Mouse (Mus musculus) induced T-regulatory cell, adult 2 months (primary cell): ENCODE data around the gene Tmem138.

Experiments
- DNase-seq: peaks from one replicate; pipeline ENCODE4 v3.0.0-alpha.2; 2012; ENCODE audit warnings: low read depth

The Tmem138 gene

GRCm38 (mm10) chr19:10576690-10577561, at the start of gene Tmem138, which contains the start of gene Cyb561a3:
Tmem138 (minus strand) TSS chr19:10577362.
Cyb561a3 (plus strand) TSS chr19:10577172.
- DNase-seq: peak; percentile 99

GRCm38 (mm10) chr19:10608573-10609240, 31.5 kb upstream of the Tmem138 start:
- DNase-seq: no peak

DNA sequence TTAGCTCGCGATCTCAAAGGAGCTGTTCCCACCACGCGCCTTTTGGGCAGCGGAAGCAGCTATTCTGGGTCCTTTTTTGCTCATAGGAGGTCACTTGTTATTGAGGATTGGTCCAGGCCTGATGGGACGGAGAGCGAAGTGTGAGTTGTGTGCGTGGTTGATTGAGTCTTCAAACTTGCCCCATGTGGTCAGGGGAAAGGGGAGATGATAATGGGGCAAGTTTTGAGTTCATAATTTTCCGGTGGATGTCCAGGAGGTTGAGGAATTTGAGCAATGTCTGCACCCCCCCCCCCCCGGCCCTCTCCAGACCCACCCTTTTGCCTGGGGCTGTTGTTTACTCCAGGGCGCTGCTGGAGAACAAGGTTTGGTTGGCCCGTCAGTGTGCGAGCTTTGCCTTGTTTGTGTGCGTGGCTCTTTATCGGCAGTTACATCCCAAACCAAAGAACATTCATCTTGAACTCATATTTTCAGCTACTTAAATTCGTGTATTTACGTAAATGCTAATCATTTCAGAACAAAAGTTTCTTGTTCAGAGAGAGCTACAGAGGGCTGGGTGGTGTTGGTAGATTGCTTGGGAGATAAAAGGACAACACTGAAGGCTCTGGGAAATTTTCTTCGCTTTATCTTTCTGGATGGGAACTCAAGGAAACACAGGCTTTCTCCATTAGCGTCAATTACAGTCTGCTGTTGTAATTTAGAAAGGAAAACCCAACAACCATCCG, 28.9 kb upstream of the Tmem138 start:
- DNase-seq: peak; percentile 55

- peak; percentile 99 for DNase-seq
Measured at GRCm38 (mm10) chr19:10605293-10605900, 28.2 kb upstream of the Tmem138 start, which contains the start of the genes Ddb1 and Tkfc. Ddb1 (plus strand) TSS chr19:10605327. Tkfc (minus strand) TSS chr19:10605654.

DNA sequence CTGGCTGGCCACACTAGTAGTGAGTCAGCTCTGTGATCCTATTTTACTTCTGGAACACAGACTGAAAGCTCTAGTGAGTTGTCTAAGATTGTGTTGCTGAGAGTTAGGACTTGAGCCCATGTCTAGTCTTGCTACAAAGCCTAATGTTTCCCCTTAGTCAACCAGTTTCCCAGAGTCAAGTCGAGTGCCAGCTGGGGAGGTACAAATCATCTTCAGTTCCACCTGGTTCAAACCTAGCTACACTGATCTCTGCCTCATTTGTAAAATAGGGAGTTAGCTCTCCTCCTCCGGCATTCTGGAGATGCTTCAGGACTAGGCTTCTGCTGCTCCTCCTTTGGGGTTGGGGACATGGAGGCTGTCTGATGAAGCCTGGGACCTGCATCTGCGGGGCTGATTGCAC, 27.4 kb upstream of the Tmem138 start:
- DNase-seq: no peak

- peak; percentile 41 for DNase-seq
Measured at GRCm38 (mm10) chr19:10603660-10604523, 26.7 kb upstream of the Tmem138 start.

DNA sequence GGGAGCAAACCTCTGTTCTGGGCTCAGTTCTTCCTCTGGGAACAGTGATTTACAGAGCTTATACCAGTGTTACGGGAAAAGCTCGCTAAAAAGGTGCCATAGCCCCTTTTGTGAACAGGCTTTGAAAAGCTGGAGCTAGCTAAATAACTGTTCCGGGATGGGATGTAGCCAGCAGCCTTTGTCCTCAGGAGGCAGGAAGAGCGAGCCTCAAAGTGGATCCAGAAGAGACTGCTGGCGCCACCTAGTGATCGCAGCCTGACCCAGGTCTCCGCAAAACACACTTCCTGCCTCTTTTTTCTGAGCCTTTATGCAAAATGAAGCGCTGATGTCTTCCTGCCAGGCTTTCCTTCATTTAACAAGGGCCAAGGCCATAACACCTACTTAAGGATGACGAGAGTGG, 25.6 kb upstream of the Tmem138 start:
- peak; percentile 96 for DNase-seq

GRCm38 (mm10) chr19:10602247-10602769, 25.1 kb upstream of the Tmem138 start:
- DNase-seq: no peak

DNA sequence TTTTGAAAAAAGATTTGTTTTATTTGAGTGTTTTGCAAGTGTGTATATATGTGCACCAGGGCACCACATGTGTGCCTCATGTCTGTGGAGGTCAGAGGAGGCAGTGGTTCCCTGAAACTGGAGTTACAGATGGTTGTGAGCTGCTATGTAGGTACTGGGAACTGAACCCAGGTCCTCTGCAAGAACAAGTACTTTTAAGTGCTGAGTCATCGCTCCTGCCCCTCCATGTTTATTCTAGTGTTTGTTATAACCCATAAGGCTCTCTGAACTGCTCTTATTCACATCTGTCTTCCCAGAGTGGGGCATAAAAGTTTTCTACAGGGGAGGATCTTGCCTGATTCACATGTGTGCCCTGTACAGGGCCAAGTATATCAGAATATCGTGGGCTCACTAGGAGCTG, 22.5 kb upstream of the Tmem138 start:
- DNase-seq: no peak

- DNase-seq: peak; percentile 59
Measured at GRCm38 (mm10) chr19:10598188-10598587, 21.0 kb upstream of the Tmem138 start.

DNA sequence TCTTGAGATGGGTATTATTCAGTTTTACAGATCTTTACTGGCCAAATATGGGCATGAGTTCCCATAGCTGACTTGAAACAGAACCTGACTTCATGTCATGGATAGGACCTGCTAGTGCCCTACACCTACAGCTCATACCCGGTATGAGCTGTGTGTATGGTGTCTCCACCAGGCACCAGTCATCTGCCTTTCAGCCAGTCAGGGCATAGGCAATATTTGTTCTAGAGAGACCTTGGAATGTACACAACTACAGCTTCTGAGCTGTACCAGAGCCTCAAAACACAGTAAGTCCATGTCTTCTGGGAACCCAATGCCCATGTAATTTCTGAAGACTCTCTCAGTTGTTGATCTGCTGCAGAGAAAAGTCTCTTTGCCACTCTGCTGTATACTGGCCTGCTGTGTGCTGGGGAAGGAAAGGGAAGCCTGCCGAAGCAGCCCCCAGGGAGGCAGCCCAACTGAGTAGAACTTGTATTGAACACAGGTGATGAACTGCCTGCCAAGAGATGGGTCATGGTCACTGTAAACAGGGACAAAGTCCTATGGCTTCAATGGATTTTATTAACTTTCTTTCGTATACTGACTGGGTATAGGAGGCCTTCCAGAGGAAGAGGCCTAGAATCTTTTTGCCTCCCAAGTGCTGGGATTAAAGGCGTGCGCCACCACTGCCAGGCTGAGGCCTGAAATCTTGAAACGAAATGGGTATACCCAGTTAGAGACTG, 14.7 kb upstream of the Tmem138 start:
- DNase-seq: no peak

DNA sequence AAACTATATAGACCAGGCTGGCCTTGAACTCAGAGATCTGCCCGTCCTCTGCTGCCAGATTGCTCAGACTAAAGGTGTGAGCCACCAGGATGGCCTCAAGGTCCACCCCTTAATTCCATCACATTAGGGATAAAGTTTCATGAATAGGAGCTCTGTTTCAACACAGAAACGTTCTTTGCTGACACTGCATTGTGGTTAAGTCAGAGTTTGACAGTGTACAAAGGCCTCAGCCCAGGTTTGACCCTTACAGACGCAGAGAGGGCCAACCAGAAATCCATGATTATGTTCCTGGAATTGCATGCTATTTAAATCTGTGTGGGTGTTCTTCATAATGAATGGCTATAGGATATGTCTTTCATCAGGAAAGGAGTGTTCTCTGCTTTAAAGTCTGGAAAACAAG, 13.1 kb upstream of the Tmem138 start:
- no peak for DNase-seq

DNA sequence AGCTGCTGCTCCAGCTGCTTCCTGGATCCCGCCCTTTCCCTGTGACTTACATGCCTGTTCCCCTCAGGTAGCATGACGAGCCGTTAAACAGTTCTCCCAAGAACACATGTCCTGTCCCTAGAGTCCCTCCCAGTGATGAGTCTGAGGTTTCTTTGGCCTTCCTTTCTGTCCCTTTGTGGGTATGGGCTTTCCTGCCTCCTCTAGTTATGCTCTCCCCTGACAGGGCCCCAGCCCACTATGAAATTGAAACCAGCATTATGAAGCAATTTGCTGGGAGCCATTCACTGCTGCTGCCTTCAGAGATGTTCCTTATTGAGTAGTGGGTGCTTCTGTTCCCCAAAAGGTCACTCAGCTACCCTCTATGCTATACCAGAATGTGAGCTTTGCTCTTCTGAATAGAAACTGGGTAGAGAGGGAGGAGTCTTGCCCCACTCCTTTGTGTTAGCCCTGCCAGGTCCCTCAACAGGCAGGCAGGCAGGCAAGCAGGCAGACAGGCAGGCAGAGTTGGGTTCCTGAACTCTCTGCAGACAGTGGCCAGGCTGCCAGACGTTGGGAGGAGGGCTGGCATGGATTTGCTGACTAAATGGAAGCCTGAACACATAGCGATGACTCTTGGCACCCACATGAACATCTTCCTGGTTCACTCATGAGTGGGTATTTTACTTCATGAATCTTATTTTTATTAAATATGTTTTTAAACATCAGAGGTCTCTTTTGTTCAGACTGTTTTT, 12.1 kb upstream of the Tmem138 start:
- no peak for DNase-seq

DNA sequence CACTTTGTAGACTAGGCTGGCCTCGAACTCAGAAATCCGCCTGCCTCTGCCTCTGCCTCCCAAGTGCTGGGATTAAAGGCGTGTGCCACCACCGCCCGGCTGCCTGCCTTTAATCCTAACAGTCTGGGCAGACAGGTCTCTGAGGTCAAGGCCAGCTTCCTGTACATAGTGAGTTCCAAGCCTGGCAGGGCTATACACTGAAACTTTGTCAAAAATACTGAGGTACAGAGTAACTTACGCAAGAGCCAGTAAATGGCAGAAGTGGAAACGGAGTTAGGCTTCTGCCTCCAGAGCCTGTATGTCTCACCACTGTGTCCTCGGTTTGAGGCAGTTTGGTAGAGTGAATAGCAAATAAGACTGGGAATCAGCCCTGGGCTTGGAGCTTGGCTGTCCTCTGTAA, 10.1 kb upstream of the Tmem138 start:
- no peak for DNase-seq

- DNase-seq: peak; percentile 24
Measured at GRCm38 (mm10) chr19:10585112-10585511, 8.0 kb upstream of the Tmem138 start.

DNA sequence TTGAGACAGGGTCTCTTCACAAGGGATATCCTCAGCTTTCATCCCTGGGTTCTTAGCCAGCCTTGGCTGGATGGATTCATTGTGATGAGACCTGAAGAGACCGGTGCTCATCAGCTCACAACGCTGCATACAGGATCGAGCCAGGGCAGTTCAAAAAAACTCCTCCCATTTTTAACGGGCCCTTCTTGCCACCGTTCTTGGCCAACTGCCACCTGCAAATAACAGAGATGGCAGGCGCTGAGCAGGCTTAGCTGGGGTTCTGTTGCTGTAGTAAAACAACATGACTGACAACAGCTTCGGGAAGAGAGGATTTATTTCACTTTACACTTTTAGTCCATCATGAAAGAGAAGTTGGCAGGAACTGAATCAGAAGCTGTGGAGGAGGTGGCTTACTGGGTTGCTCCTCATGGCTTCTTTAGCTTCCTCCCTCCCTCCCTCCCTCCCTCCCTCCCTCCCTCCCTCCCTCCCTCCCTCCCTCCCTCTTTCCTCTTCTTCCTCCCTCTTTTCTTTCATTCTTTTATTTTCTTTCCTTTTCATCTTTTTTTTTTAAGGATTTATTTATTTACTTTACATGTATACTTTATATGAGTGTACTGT, 6.5 kb upstream of the Tmem138 start:
- no peak for DNase-seq

- DNase-seq: no peak
Measured at GRCm38 (mm10) chr19:10581984-10582383, 4.8 kb upstream of the Tmem138 start.

DNA sequence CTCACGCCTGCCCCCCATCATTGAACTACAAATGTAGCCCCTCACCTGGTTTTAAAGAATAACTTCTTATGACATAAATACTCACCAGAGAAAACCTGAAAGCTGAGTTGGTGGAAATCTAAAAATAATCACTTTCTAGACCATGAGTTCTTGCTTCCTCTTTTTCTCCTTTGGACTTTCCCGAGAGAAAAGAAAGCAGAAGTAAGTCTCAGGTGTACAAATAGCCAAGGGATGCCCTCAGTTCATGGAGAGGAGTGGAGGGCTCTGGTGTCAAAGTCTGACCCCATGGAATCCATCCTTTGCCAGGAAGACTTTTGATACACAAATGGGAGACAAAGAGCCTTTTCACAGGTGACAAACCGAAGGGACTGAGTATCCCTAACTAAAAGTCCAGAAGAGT, 3.6 kb upstream of the Tmem138 start:
- DNase-seq: no peak

GRCm38 (mm10) chr19:10580102-10580501, 2.9 kb upstream of the Tmem138 start:
- no peak for DNase-seq
